Mouse (Mus musculus): ENCODE results near the gene Mkln1.

DNA sequence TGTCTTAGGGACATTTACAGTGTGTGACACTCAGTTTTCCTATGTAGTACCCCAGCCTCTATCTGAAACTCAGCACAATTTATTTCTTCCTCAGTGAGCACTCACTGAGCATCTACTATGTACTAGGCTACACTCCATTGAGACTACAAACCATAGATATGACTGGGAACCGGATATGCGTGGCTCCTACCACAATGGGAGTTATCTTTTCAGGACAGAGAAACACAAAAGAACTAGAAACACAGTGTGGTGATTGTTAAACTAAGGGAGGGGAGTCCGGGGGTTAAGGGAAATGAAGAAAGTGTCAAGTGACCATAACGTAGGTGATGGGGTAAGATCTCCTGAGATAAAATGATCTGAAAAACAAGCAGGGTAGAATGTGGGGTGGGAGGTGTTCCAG is 2.4 kb upstream of the Mkln1 start:
- TF ChIP-seq CTCF (IDR thresholded peaks at IDR 0.05; ENCODE audit: low read depth, low read length) (no peak), EP300 (IDR thresholded peaks at IDR 0.05; ENCODE audit: insufficient read depth, low read depth, low read length) (no peak)
